Mouse (Mus musculus) myocyte (in vitro differentiated cells): ENCODE data around the gene Fam117a. TPM values are rescaled to one million over a fixed set of nuclear protein-coding genes. Genes with fewer than 3 reads are reported as not detected.

ENCODE experiments used
- H3K27me3 ChIP-seq: one replicate; pipeline ENCODE4 v1.6.1; 2011; ENCODE audit not compliant: control insufficient read depth, insufficient read depth, insufficient read length
- H3K36me3 ChIP-seq: one replicate; pipeline ENCODE4 v1.6.1; 2011; ENCODE audit not compliant: control insufficient read depth, insufficient read depth
- H3K4me2 ChIP-seq: one replicate; pipeline ENCODE4 v1.6.1; 2011; ENCODE audit warnings: low read depth, control low read depth
- H3K4me3 ChIP-seq: one replicate; pipeline ENCODE4 v1.5.1; 2011; ENCODE audit warnings: mild to moderate bottlenecking, control low read depth, moderate library complexity
- H3K79me2 ChIP-seq: one replicate; pipeline ENCODE4 v1.6.1; 2011; ENCODE audit not compliant: control insufficient read depth, insufficient read depth
- H3ac ChIP-seq: one replicate; pipeline ENCODE4 v1.6.1; 2011; ENCODE audit not compliant: control insufficient read depth, insufficient read length
- CEBPB ChIP-seq: IDR thresholded peaks from 2 replicates; pipeline ENCODE4 v1.6.1; 2011; ENCODE audit warnings: mild to moderate bottlenecking, moderate library complexity; ENCODE audit not compliant: poor library complexity, insufficient read depth, severe bottlenecking
- E2F4 ChIP-seq: IDR thresholded peaks from one replicate; pipeline ENCODE4 v1.6.1; 2011; ENCODE audit warnings: mild to moderate bottlenecking, control low read depth, moderate library complexity; ENCODE audit not compliant: insufficient read depth
- MAX ChIP-seq: IDR thresholded peaks from one replicate; pipeline ENCODE4 v1.6.1; 2011; ENCODE audit warnings: low read depth, mild to moderate bottlenecking, control low read depth
- MYOD1 ChIP-seq, 3 experiments: IDR thresholded peaks; one replicate each; pipeline ENCODE4 v1.6.1; 2011; ENCODE audit warnings: control low read depth in 2 of 3, low read depth in 2 of 3, mild to moderate bottlenecking in 2 of 3, moderate library complexity in 1 of 3; ENCODE audit not compliant: insufficient read length in 2 of 3, control insufficient read depth in 1 of 3
- MYOG ChIP-seq, 3 experiments: IDR thresholded peaks; one replicate each; pipeline ENCODE4 v1.6.1; 2011; ENCODE audit warnings: control low read depth in 2 of 3, low read depth in 2 of 3, mild to moderate bottlenecking in 2 of 3; ENCODE audit not compliant: insufficient read length in 2 of 3, control insufficient read depth in 1 of 3, insufficient read depth in 1 of 3
- POLR2A ChIP-seq: IDR thresholded peaks from one replicate; pipeline ENCODE4 v1.6.1; 2011; ENCODE audit warnings: low read depth, mild to moderate bottlenecking, control low read depth, moderate library complexity; ENCODE audit not compliant: insufficient read length
- POLR2AphosphoS2 ChIP-seq: IDR thresholded peaks from one replicate; pipeline ENCODE4 v1.6.1; 2011; ENCODE audit warnings: low read depth, control low read depth; ENCODE audit not compliant: insufficient read length
- REST ChIP-seq: IDR thresholded peaks from one replicate; pipeline ENCODE4 v1.6.1; 2011; ENCODE audit warnings: mild to moderate bottlenecking, control low read depth, moderate library complexity; ENCODE audit not compliant: insufficient read depth, insufficient read length
- SRF ChIP-seq: IDR thresholded peaks from one replicate; pipeline ENCODE4 v1.6.1; 2011; ENCODE audit warnings: low read depth; ENCODE audit not compliant: control insufficient read depth, insufficient read length
- TCF12 ChIP-seq: IDR thresholded peaks from one replicate; pipeline ENCODE4 v1.6.1; 2011; ENCODE audit warnings: mild to moderate bottlenecking, control low read depth; ENCODE audit not compliant: poor library complexity, insufficient read depth, severe bottlenecking
- TCF3 ChIP-seq: IDR thresholded peaks from one replicate; pipeline ENCODE4 v1.6.1; 2011; ENCODE audit warnings: low read depth, control low read depth; ENCODE audit not compliant: insufficient read length
- USF1 ChIP-seq: IDR thresholded peaks from one replicate; pipeline ENCODE4 v1.6.1; 2011; ENCODE audit warnings: low read depth, mild to moderate bottlenecking, control low read depth, moderate library complexity
- polyA plus RNA-seq: library from polyadenylated mRNA; unstranded; fragments of >200 nt; fragmentation: generic; extraction: Trizol; gene quantifications from one replicate; pipeline ENCODE4 v1.2.1, GENCODE M21; 2012; ENCODE audit warnings: missing spikeins

Gene Fam117a
- polyA plus RNA-seq, 1 experiment: 9.7 TPM

DNA sequence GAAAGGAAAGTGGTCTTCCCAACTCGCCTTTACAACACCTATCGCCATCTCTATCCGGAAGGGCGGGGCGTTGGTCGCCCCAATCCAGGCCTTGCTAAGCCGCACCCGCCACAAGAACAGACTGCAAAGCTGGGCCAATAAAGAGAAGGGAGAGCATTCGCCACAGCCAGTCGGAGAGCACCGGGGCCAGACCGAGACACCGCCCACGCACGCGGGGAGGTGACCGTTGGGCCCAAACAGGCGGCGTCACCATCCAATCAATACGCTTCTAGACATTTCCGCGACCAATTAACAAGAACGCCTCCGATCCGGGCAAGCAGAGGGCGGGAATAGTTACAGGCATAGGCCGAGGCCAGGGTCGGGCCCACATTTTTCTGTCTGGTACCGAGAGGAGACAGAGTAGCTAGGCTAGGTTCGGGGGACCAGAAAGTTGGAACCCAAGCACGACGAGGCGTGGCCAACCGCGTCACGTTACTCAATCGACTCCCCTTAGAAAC is 27.3 kb upstream of the Fam117a start:
- Histone ChIP-seq H3K79me2 (peaks cover 52% of the 10 kb centered on the region), H3K27me3 (no peaks in the 10 kb centered on the region), H3K4me3 (peak overlapping the region; percentile 57), H3K36me3 (peaks cover 10% of the 10 kb centered on the region), H3ac (peak overlapping the region; percentile 46), H3K4me2 (peak overlapping the region; percentile 97)
- TF ChIP-seq USF1 (no peak), MYOD1 (IDR thresholded peaks at IDR 0.05; ENCODE audit: control insufficient read depth in 1 of 3, insufficient read length in 2 of 3, low read depth in 2 of 3) (no peak), POLR2AphosphoS2 (peak; percentile 83), SRF (peak; percentile 46), MYOG (IDR thresholded peaks at IDR 0.05; ENCODE audit: control insufficient read depth in 1 of 3, insufficient read depth in 1 of 3, insufficient read length in 2 of 3, low read depth in 2 of 3) (no peak), E2F4 (no peak), CEBPB (no peak), MAX (no peak), TCF12 (no peak)

DNA sequence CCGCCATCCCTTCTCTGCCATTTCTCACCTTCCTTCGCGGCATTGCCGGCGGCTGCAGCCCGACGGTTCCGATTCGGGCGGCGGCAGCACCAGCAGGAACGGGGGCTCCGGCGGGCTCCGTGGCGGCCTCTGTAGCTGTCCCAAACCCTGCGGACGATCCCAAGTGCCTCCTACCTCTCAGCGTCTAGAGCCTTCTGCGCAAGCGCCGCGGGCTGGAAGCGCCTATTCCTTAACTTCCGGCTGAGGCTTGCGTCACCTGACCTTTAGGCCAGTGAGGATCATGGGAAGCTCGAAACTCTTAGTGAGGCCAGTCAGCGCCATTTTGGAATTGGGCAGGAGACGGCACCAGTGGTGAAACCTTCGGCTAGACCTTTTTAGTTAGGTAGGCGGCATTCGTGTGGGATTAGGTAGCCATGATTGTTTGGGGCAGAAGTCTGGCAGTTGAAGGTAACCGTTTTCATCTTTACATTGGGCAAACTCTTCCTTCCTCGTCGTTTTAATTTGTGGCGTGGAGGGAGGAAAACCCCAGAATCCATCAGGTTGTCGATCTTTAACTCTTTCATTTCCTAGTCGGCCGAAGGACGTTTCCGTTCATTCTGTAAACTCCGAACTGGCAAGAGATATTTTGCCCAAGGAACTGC is 26.7 kb upstream of the Fam117a start, which contains the start of gene Kat7:
Kat7 (minus strand) TSS at position 240 of the 641 bp plus-strand sequence.
- no peaks in the 10 kb centered on the region for H3K27me3 ChIP-seq
- peak within 1 kb of the TSS; percentile 57 for H3K4me3 ChIP-seq
- peaks cover 46% of the 10 kb centered on the region for H3K79me2 ChIP-seq
- H3K36me3 ChIP-seq: peaks cover 6% of the 10 kb centered on the region
- peak within 1 kb of the TSS; percentile 97 for H3K4me2 ChIP-seq
- no peak for TF ChIP-seq TCF12
- TF ChIP-seq CEBPB: peak; percentile 58; the same call in 1 of the 2 replicates
- TF ChIP-seq SRF: peak; percentile 35
- peak; percentile 95 for TF ChIP-seq USF1
- peak; percentile 73 for TF ChIP-seq POLR2A
- no peak for TF ChIP-seq MYOG (IDR thresholded peaks at IDR 0.05; ENCODE audit: control insufficient read depth in 1 of 3, insufficient read depth in 1 of 3, insufficient read length in 2 of 3, low read depth in 2 of 3)
- no peak for TF ChIP-seq MAX
- TF ChIP-seq REST: no peak
- TF ChIP-seq POLR2AphosphoS2: peak; percentile 72
- peak within 1 kb of the TSS; percentile 46 for H3ac ChIP-seq

DNA sequence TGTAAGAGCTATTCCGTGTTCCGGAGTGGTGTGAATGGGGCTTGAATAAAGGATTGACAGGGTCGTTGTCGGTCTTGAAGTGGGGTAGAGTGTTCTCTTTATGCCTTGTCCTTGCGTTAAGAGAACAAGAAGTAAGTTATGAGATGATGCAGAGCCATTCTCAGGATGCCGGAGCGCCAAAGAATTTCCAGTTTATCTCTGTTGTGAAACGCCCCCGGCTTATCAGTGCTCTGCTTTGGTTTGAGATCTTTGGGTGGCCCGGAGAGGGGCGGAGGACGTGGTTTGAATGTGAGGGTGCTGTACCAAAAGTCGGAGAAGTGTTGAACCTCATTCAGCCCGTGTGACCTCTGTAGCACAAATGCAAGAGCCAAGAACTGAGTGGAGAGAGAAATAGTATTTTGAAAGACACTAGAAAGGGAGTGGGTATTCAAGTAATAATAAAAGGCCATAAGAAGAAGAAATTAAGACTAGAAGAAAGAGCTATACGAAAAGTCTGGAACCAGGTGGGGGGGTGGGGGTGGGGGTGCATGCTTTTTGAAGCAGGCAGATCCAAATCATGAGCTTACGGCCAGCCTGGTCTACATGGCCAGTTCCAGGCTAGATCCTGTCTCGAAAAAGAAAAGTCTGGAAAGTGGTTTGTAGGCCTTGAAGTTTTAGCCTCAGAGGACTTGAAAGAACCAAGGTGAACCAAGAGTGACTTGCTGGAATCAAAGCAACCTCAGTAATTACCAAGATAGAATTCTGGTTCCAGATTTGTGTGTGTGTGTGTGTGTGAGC is 26.0 kb upstream of the Fam117a start:
- peaks cover 39% of the 10 kb centered on the region for H3K79me2 ChIP-seq
- peak overlapping the region; percentile 57 for H3K4me3 ChIP-seq
- peak overlapping the region; percentile 84 for H3K4me2 ChIP-seq
- TF ChIP-seq SRF: no peak
- no peak for TF ChIP-seq TCF3
- TF ChIP-seq POLR2A: no peak
- no peak for TF ChIP-seq E2F4
- TF ChIP-seq MYOG (IDR thresholded peaks at IDR 0.05; ENCODE audit: control insufficient read depth in 1 of 3, insufficient read depth in 1 of 3, insufficient read length in 2 of 3, low read depth in 2 of 3): no peak
- TF ChIP-seq POLR2AphosphoS2: no peak
- no peaks in the 10 kb centered on the region for H3K36me3 ChIP-seq
- peak overlapping the region; percentile 46 for H3ac ChIP-seq
- H3K27me3 ChIP-seq: no peaks in the 10 kb centered on the region

DNA sequence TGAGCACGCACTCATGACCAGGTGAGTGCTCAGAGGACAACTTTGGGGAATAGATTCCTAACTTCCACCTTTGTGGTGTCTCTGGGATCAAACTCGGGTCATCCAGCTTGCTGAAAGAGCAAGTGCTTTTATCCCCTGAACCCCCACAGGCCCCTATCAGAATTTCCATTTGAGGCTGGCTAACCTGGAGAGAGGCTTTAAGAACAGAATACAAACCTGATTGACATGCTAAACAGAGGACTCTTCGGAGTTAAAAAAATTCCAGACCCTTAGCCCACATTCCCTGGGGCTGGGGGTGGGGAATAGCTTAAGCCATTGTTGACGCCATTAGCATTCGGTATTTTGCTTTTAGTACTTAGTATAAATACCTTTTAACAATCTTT is 25.4 kb upstream of the Fam117a start:
- peaks cover 34% of the 10 kb centered on the region for H3K79me2 ChIP-seq
- peak overlapping the region; percentile 57 for H3K4me3 ChIP-seq
- no peaks in the 10 kb centered on the region for H3K27me3 ChIP-seq
- no peaks in the 10 kb centered on the region for H3K36me3 ChIP-seq
- TF ChIP-seq MAX (no peak), MYOG (IDR thresholded peaks at IDR 0.05; ENCODE audit: control insufficient read depth in 1 of 3, insufficient read depth in 1 of 3, insufficient read length in 2 of 3, low read depth in 2 of 3) (no peak), POLR2A (no peak), TCF3 (no peak), REST (no peak), USF1 (no peak), SRF (no peak), CEBPB (no peak), TCF12 (no peak)
- no peak overlapping the region for H3ac ChIP-seq
- H3K4me2 ChIP-seq: peak overlapping the region; percentile 84
